Mouse (Mus musculus) midbrain, embryonic 11.5 days (tissue): ENCODE data around the gene Ccdc155. TPM values are rescaled to one million over a fixed set of nuclear protein-coding genes. Genes with fewer than 3 reads are reported as not detected.

Source experiments
- ATAC-seq: fragments of 200-750 bp; cut with Nextera tagmentation; 2 replicates; pipeline ENCODE4 v1.8.0; 2017; ENCODE audit warnings: moderate TSS enrichment, moderate library complexity; ENCODE audit not compliant: low FRiP score
- DNase-seq: peaks from one replicate; pipeline ENCODE4 v3.0.0; 2015; ENCODE audit warnings: low spot score; ENCODE audit errors: missing footprints
- H3K27ac ChIP-seq: fragments of 300-500 bp; sonication (generic); 2 replicates; pipeline ENCODE4 v1.5.1; 2014; ENCODE audit warnings: low read depth, low read length
- H3K27me3 ChIP-seq: fragments of 300-500 bp; sonication (generic); 2 replicates; pipeline ENCODE4 v1.6.1; 2014; ENCODE audit warnings: mild to moderate bottlenecking, low read length, moderate library complexity, mixed read lengths; ENCODE audit not compliant: control insufficient read depth, insufficient read depth
- H3K36me3 ChIP-seq: fragments of 300-500 bp; sonication (generic); 2 replicates; pipeline ENCODE4 v1.6.1; 2014; ENCODE audit warnings: mild to moderate bottlenecking, low read length, moderate library complexity, mixed read lengths; ENCODE audit not compliant: control insufficient read depth, insufficient read depth
- H3K4me1 ChIP-seq: fragments of 300-500 bp; sonication (generic); 2 replicates; pipeline ENCODE4 v1.6.1; 2014; ENCODE audit warnings: low read length; ENCODE audit not compliant: control insufficient read depth, insufficient read depth
- H3K4me2 ChIP-seq: fragments of 300-500 bp; sonication (generic); 2 replicates; pipeline ENCODE4 v1.6.1; 2014; ENCODE audit warnings: mild to moderate bottlenecking, moderate library complexity
- H3K4me3 ChIP-seq: fragments of 300-500 bp; sonication (generic); 2 replicates; pipeline ENCODE4 v1.5.1; 2014; ENCODE audit warnings: low read depth, low read length
- H3K9ac ChIP-seq: fragments of 300-500 bp; sonication (generic); 2 replicates; pipeline ENCODE4 v1.6.1; 2014; ENCODE audit warnings: low read length
- H3K9me3 ChIP-seq: fragments of 300-500 bp; sonication (generic); 2 replicates; pipeline ENCODE4 v1.6.1; 2016; ENCODE audit warnings: low read length; ENCODE audit not compliant: control insufficient read depth
- WGBS: fragments of 180-500 bp; shearing (Covaris S2); extraction: QIAGEN DNeasy Blood & Tissue Kit; methylation state at CpG from one replicate; pipeline ENCODE4 v1.1.7; 2014; 5-methylcytosine and 5-hydroxymethylcytosine counted together
- polyA plus RNA-seq: library from polyadenylated mRNA; unstranded; fragments of >200 nt; fragmentation: Nextera tagmentation; extraction: Ambion mirVana; gene quantifications from 2 replicates; pipeline ENCODE4 v1.2.1, GENCODE M21; 2014

The Ccdc155 gene
- polyA plus RNA-seq, 1 experiment from 2014 or later: 0.86 TPM

GRCm38 (mm10) chr7:45193871-45194785 is 10.6 kb downstream of the Ccdc155 start:
- no peak for DNase-seq
- ATAC-seq: no peak
- no peaks in the 10 kb centered on the region for H3K9me3 ChIP-seq
- peaks cover 4% of the 10 kb centered on the region; the same call in 1 of the 2 replicates for H3K27me3 ChIP-seq
- no peak overlapping the region for H3K4me3 ChIP-seq
- H3K36me3 ChIP-seq: no peaks in the 10 kb centered on the region
- 79% methylated on average over 17 of the region's 17 CpGs for WGBS
- H3K4me1 ChIP-seq: no peaks in the 10 kb centered on the region
- H3K4me2 ChIP-seq: no peak overlapping the region
- H3K9ac ChIP-seq: no peak overlapping the region
- H3K27ac ChIP-seq: no peak overlapping the region

GRCm38 (mm10) chr7:45193406-45193805 is 11.3 kb downstream of the Ccdc155 start:
- H3K36me3 ChIP-seq: no peaks in the 10 kb centered on the region
- peaks cover 4% of the 10 kb centered on the region; the same call in 1 of the 2 replicates for H3K27me3 ChIP-seq
- WGBS: 67% methylated on average over 5 of the region's 5 CpGs
- no peak overlapping the region for H3K27ac ChIP-seq
- H3K4me2 ChIP-seq: no peak overlapping the region
- no peak for DNase-seq
- H3K9me3 ChIP-seq: no peaks in the 10 kb centered on the region
- ATAC-seq: no peak
- H3K4me1 ChIP-seq: no peaks in the 10 kb centered on the region
- no peak overlapping the region for H3K9ac ChIP-seq
- H3K4me3 ChIP-seq: no peak overlapping the region

- Histone ChIP-seq H3K4me2 (no peak overlapping the region), H3K36me3 (no peaks in the 10 kb centered on the region), H3K9ac (no peak overlapping the region), H3K4me3 (no peak overlapping the region), H3K27me3 (peaks cover 4% of the 10 kb centered on the region; the same call in 1 of the 2 replicates), H3K27ac (no peak overlapping the region), H3K4me1 (no peaks in the 10 kb centered on the region), H3K9me3 (no peaks in the 10 kb centered on the region)
- ATAC-seq: no peak
- 80% methylated on average over 7 of the region's 7 CpGs for WGBS
- DNase-seq: no peak
Measured at GRCm38 (mm10) chr7:45192585-45193310, 11.9 kb downstream of the Ccdc155 start.

GRCm38 (mm10) chr7:45191803-45192363 is 12.8 kb downstream of the Ccdc155 start:
- Histone ChIP-seq H3K4me2 (no peak overlapping the region), H3K27ac (no peak overlapping the region), H3K9ac (no peak overlapping the region), H3K4me1 (no peaks in the 10 kb centered on the region), H3K9me3 (no peaks in the 10 kb centered on the region), H3K36me3 (no peaks in the 10 kb centered on the region), H3K4me3 (no peak overlapping the region), H3K27me3 (peaks cover 4% of the 10 kb centered on the region; the same call in 1 of the 2 replicates)
- DNase-seq: no peak
- ATAC-seq: no peak
- 33% methylated on average over 8 of the region's 8 CpGs for WGBS

- no peak overlapping the region for H3K4me2 ChIP-seq
- no peaks in the 10 kb centered on the region for H3K36me3 ChIP-seq
- no peak for ATAC-seq
- H3K9ac ChIP-seq: no peak overlapping the region
- H3K27ac ChIP-seq: no peak overlapping the region
- no peak for DNase-seq
- H3K27me3 ChIP-seq: peaks cover 4% of the 10 kb centered on the region; the same call in 1 of the 2 replicates
- no peak overlapping the region for H3K4me3 ChIP-seq
- H3K9me3 ChIP-seq: no peaks in the 10 kb centered on the region
- H3K4me1 ChIP-seq: no peaks in the 10 kb centered on the region
- 76% methylated on average over 2 of the region's 2 CpGs for WGBS
Measured at GRCm38 (mm10) chr7:45191161-45191560, 13.5 kb downstream of the Ccdc155 start.

GRCm38 (mm10) chr7:45190186-45190585 is 14.5 kb downstream of the Ccdc155 start:
- no peak overlapping the region for H3K4me2 ChIP-seq
- ATAC-seq: no peak
- no peak overlapping the region for H3K27ac ChIP-seq
- no peak overlapping the region for H3K9ac ChIP-seq
- WGBS: 92% methylated on average over 6 of the region's 6 CpGs
- no peaks in the 10 kb centered on the region for H3K9me3 ChIP-seq
- no peaks in the 10 kb centered on the region for H3K36me3 ChIP-seq
- H3K27me3 ChIP-seq: peaks cover 4% of the 10 kb centered on the region; the same call in 1 of the 2 replicates
- H3K4me3 ChIP-seq: no peak overlapping the region
- no peaks in the 10 kb centered on the region for H3K4me1 ChIP-seq
- no peak for DNase-seq

GRCm38 (mm10) chr7:45189600-45189999 is 15.1 kb downstream of the Ccdc155 start:
- Histone ChIP-seq H3K36me3 (no peaks in the 10 kb centered on the region), H3K4me3 (no peak overlapping the region), H3K4me2 (no peak overlapping the region), H3K4me1 (no peaks in the 10 kb centered on the region), H3K27me3 (peaks cover 8% of the 10 kb centered on the region), H3K27ac (no peak overlapping the region), H3K9ac (no peak overlapping the region), H3K9me3 (no peaks in the 10 kb centered on the region)
- 63% methylated on average over 16 of the region's 16 CpGs for WGBS
- ATAC-seq (no peak), DNase-seq (no peak)

- H3K9me3 ChIP-seq: no peaks in the 10 kb centered on the region
- peaks cover 5% of the 10 kb centered on the region for H3K4me1 ChIP-seq
- no peak overlapping the region for H3K9ac ChIP-seq
- H3K36me3 ChIP-seq: no peaks in the 10 kb centered on the region
- no peak overlapping the region for H3K27ac ChIP-seq
- DNase-seq (no peak), ATAC-seq (no peak)
- WGBS: 68% methylated on average over 7 of the region's 7 CpGs
- no peak overlapping the region for H3K4me2 ChIP-seq
- peaks cover 44% of the 10 kb centered on the region for H3K27me3 ChIP-seq
- no peak overlapping the region for H3K4me3 ChIP-seq
Measured at GRCm38 (mm10) chr7:45185921-45186320, 18.8 kb downstream of the Ccdc155 start.

GRCm38 (mm10) chr7:45183672-45184071 is 21.0 kb downstream of the Ccdc155 start:
- no peak overlapping the region for H3K9ac ChIP-seq
- H3K4me2 ChIP-seq: no peak overlapping the region
- no peaks in the 10 kb centered on the region for H3K36me3 ChIP-seq
- WGBS: 71% methylated on average over 7 of the region's 7 CpGs
- peaks cover 5% of the 10 kb centered on the region for H3K4me1 ChIP-seq
- ATAC-seq (no peak), DNase-seq (no peak)
- peaks cover 62% of the 10 kb centered on the region for H3K27me3 ChIP-seq
- no peaks in the 10 kb centered on the region for H3K9me3 ChIP-seq
- no peak overlapping the region for H3K4me3 ChIP-seq
- no peak overlapping the region for H3K27ac ChIP-seq
